ENCODE assay signal across 14 mouse cellular contexts in the genomic region with DNA sequence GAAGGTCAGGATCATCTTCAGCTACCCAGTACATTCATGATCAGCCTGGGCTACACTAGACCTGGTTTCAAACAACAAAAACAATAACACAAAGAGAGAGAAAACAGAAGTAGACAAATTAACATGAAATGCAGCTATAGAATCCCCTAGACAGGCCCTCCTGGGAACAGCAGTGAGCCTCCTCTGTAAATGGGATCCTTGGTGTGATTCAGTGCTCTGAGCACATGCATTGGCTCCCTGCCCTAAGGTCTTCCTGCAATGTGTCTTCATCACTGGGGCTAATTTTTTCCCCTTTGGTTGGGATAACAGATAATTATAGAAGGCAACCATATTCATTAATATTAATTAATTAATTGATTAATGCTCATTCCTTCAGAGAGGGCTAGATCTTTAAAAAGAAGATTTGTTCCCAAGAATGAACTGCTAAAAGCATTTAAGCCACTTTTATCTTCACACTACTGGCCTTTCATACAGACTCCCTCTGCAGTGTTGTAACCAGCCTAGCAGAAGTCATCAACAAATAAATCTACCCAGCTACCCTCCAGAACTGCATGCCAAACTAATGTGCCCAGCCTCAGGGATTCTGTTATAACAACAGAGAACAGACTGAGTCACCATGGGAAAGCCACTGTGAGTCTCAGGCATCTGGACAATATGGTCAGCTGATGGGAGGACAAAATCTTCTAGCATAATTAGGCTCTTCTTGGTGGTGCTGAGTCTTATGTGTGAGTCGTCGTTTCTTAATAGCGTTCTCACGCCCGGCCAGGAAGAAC. TPM values are rescaled to one million over a fixed set of nuclear protein-coding genes. Genes with fewer than 3 reads are reported as not detected.
"Had no signal": no experiment of that assay in that cellular context is flagged by ENCODE, and none has a peak within 500 bp of the region (broad histone marks: within the 10 kb centered on the region; RNA-seq: fewer than 3 reads in every experiment).

No protein-coding gene starts in this region.

- DNase-seq: lung, adult 2 months; lung, postnatal 14 days; lung, postnatal 36 days; retina, postnatal 1 day; right cerebral cortex, adult 18-20 months; right cerebral cortex, postnatal 25 days; right cerebral cortex, postnatal 4 days; spleen, adult 18-20 months; thymus, adult 18-20 months; thymus, postnatal 14 days; thymus, postnatal 36 days had no signal

RNA-seq across cellular contexts. Expression of a gene that starts 6.4 kb away (rescaled TPM):
- total RNA-seq: megakaryocyte progenitor cell, adult 5-6 weeks; monocyte, adult 5-6 weeks had no signal
- polyA plus RNA-seq: macrophage had no signal
